Comparison of ENCODE assay signal across 8 mouse cellular contexts in the genomic region with DNA sequence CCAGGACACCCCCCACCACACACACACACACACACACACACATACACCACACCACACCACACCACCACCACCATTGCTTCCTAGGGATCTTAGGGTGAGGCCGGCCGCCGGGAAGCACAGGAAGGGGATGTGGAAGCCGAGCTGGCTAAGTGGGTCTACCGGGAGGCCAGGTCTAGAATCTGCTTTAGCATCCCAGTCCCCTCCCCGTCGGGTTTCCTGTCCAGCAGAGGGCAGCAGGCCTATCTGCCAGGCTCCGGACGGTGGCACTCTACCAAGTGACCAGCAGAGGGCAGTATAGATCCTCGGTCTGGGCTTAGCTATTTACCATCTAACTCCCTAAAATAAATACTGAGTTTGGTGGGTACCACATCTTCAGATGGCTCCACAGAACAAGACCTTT.
DNase-seq lines count a peak whose midpoint lies in the region; ATAC-seq lines count a peak whose summit lies in the region.

No protein-coding gene starts in this region.

- peaks cover 43% of the 10 kb centered on the region for H3K27me3 ChIP-seq in intestine, embryonic 14.5 days (replicated peaks; ENCODE audit: control insufficient read depth, insufficient read depth, low read length)

- peak overlapping the region; percentile 42 for H3K4me3 ChIP-seq in intestine, embryonic 14.5 days (ENCODE audit: low read depth, low read length)

- intact Hi-C loops in gastrocnemius, postnatal 14 days (cut with DNase I; ENCODE audit: low total_unique reads) = loop anchor here (1.0 kb wide), 1 partner anchor 160 kb away; a partner anchor contains a TSS
- intact Hi-C loops in left cerebral cortex, postnatal 10 days (cut with DNase I) = loop anchor here (5.0 to 10.0 kb wide), 3 partner anchors 76 to 189 kb away; no protein-coding TSS in a partner anchor

- peak overlapping the region; percentile 74 for H3K4me2 ChIP-seq in intestine, embryonic 14.5 days (ENCODE audit: low read length)

- DNase-seq in adrenal gland, adult (ENCODE audit: inconsistent age in 2 of 2, low spot score in 1 of 2) = peak; percentile 85 to 96
- peak; percentile 95 for DNase-seq in embryo, embryonic 10 days (ENCODE audit: low spot score)
- DNase-seq in gastrocnemius, postnatal 14 days = peak; percentile 87
- peak; percentile 98 for DNase-seq in intestine, embryonic 14.5 days (ENCODE audit: low spot score)
- peak; percentile 90 to 91 for DNase-seq in left cerebral cortex, postnatal 10 days (ENCODE audit: extremely low spot score in 1 of 2, low spot score in 2 of 2)
- DNase-seq in mesoderm, embryonic 11.5 days (ENCODE audit: low read depth, low spot score) = peak; percentile 95
- peak; percentile 89 for DNase-seq in right cerebral cortex, postnatal 25 days
- peak; percentile 82 to 85 for DNase-seq in urinary bladder, postnatal 36 days (ENCODE audit: low spot score in 2 of 2)

- no peak overlapping the region for H3K27ac ChIP-seq in intestine, embryonic 14.5 days (ENCODE audit: low read depth)

- peak; percentile 64 for ATAC-seq in intestine, embryonic 14.5 days (replicated peaks; ENCODE audit: low FRiP score, low TSS enrichment, low read depth)

- H3K4me1 ChIP-seq in intestine, embryonic 14.5 days (replicated peaks; ENCODE audit: control insufficient read depth, insufficient read depth, low read length) = peaks cover 3% of the 10 kb centered on the region; the same call in 1 of the 2 replicates

- WGBS in intestine, embryonic 14.5 days = 0% methylated on average over 9 of the region's 10 CpGs

- no peak overlapping the region for H3K9ac ChIP-seq in intestine, embryonic 14.5 days (ENCODE audit: low read length)

- no peaks in the 10 kb centered on the region for H3K36me3 ChIP-seq in intestine, embryonic 14.5 days (ENCODE audit: control insufficient read depth, insufficient read depth, low read length)

- no peaks in the 10 kb centered on the region for H3K9me3 ChIP-seq in intestine, embryonic 14.5 days (ENCODE audit: control insufficient read depth, low read length)
